Mouse (Mus musculus): ENCODE measurements around the gene Mapt. TPM values are rescaled to one million over a fixed set of nuclear protein-coding genes. Genes with fewer than 3 reads are reported as not detected.

The Mapt gene
- total and polyA plus RNA-seq, 3 experiments: 30.1 to 91.6 (median 77.9) TPM

DNA sequence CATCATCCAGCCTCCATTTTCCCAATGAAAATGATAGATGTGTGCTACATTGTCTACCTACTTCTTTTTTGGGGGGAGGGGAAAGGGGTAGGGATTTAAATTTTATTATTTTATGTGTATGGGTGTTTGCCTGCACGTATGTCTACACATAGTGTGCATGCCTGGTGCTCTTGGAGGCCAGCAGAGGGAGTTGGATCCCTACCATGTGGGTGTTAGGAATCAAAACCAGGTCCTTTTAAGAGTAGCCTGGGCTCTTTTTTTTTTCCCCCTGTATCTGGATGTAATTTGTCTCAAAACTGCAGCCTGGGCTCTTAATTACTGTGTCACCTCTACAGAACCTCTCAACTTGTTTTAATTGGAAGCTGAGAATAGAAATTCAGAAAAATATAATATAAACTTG lies 148.4 kb downstream of the Mapt start:
- H3K4me3 ChIP-seq: no peak overlapping the region

More for the DNA sequence above, 148.4 kb downstream of the Mapt start:
- whole genome bisulfite sequencing: 76% methylated on average over 1 of the region's 1 CpGs
- TF ChIP-seq EP300 (IDR thresholded peaks at IDR 0.05; ENCODE audit: insufficient read depth, low read depth, low read length): 0 out of 2 replicates have a peak, but pooled peaks have one; percentile 29
- TF ChIP-seq CTCF (IDR thresholded peaks at IDR 0.05): peak; percentile 70
- no peak for TF ChIP-seq POLR2A (IDR thresholded peaks at IDR 0.05; ENCODE audit: insufficient read depth, low read depth, low read length)
- DNase-seq: no peak
- intact Hi-C loops (cut with DNase I): no loop called here
- Histone ChIP-seq H3K79me2 (replicated peaks; ENCODE audit: control insufficient read depth, insufficient read depth, low read length) (peaks cover 2% of the 10 kb centered on the region; the same call in 1 of the 2 replicates), H3K9ac (ENCODE audit: low read depth, low read length) (no peak overlapping the region), H3K36me3 (ENCODE audit: control insufficient read depth, insufficient read depth, low read length) (peaks cover 15% of the 10 kb centered on the region), H3K4me1 (ENCODE audit: control insufficient read depth, insufficient read depth, low read length) (no peaks in the 10 kb centered on the region; the same call in 1 of the 2 replicates), H3K27me3 (ENCODE audit: control insufficient read depth, insufficient read depth, low read length) (no peaks in the 10 kb centered on the region), H3K27ac (no peak overlapping the region)

Small RNA genes within 50 kb of the gene (microRNA-seq; reads per million reads assigned to microRNA genes)
- 0 reads per million in 2 experiments for gene Gm47310

Other genes with a start within 250 kb of the Mapt start
- gene Crhr1, start 98.5 kb upstream of the Mapt start, total RNA-seq (2021): not detected
- gene Crhr1, start 98.5 kb upstream of the Mapt start, polyA plus RNA-seq (2012; rRNA removed): not detected in 2 replicates
- not detected for gene Sppl2c, start 45.1 kb upstream of the Mapt start, total RNA-seq (2021)
- gene Sppl2c, start 45.1 kb upstream of the Mapt start, polyA plus RNA-seq (2012; rRNA removed): 0.23 and 0.33 TPM in 2 replicates
- 10 to 100 TPM; 26.8 to 27.1 TPM for gene Kansl1, start 237.5 kb downstream of the Mapt start, total RNA-seq (2021)
- gene Kansl1, start 237.5 kb downstream of the Mapt start, polyA plus RNA-seq (2012; rRNA removed): 30.1 and 39.5 TPM in 2 replicates